Mouse (Mus musculus): Measurements from ENCODE around the gene Ccdc124. TPM values are rescaled to one million over a fixed set of nuclear protein-coding genes. Genes with fewer than 3 reads are reported as not detected.

The Ccdc124 gene
- 93.8 and 98.6 TPM in 2 replicates for polyA plus RNA-seq (2015; fragmentation: Nextera tagmentation; extraction: Ambion mirVana)

DNA sequence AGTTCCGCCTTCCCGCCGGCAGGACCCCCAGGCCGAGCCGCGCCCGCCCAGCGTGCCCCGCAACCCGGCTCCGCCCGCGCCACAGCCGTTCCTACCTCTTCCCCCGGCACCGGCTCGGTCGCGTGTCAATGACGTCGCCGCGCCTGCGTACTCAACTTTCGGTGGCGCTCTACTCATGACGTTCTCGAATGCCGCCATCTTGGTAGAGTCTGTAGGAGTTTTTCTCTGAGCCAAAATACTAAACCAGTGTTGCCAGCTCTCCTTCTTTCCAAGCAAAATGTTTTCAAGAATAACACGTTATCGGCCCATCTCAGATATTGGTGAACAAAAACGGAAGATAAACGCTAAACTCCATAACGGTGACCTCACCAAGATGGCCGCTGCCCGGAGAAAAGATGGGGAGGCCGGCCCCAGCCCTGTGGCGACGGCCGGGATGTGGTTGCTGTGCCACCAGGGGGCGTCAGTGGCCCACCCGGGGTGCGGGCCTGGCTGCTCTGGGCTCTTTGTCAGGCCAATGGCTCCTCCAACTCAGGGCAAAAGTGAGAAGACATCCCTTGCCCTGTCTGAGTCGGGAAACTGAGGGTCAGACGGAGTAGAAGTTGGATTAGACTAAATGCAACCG lies at the start of gene Ccdc124:
Gene Ccdc124, minus strand, starts transcription at position 572 of the 622 bp plus-strand sequence.
- DNase-seq (ENCODE audit: low spot score) = peak; percentile 96

DNA sequence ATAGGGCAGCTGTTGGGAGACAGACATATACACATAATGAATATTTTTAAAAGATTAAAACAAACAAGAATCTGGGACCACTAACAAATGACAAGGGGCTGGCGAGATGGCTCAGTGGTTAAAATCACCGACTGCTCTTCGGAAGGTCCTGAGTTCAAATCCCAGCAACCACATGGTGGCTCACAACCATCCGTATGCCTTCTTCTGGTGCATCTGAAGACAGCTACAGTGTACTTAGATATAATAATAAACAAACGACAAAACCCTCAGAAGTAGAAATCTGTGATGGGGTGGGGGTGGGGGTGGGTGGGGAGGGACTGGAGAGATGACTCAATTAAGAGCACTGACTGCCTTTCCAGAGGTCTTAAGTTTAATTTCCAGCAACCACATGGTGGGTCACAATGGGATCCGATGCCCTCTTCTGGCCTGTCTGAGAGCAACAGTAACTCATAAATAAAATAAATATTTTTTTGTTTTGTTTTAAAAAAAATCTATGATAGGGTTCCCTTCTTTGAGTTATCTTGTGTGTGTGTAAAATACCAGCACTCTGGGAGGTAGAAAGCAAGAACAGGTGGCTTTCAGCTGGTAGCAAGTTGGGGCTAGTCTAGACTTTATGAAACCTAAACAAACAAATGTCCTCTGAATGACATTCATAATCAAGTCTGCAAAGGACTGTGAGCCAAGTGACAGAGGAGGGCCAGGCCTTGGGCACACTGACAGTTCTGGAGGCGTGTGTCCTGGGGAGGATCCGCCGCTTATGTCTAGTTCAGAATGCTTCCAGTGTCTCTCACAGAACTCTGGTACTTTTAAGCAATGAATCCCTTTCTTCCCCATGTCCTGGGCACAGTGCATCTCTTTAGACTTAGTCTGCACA lies 46.6 kb upstream of the Ccdc124 start:
- DNase-seq (ENCODE audit: low spot score) = no peak

DNA sequence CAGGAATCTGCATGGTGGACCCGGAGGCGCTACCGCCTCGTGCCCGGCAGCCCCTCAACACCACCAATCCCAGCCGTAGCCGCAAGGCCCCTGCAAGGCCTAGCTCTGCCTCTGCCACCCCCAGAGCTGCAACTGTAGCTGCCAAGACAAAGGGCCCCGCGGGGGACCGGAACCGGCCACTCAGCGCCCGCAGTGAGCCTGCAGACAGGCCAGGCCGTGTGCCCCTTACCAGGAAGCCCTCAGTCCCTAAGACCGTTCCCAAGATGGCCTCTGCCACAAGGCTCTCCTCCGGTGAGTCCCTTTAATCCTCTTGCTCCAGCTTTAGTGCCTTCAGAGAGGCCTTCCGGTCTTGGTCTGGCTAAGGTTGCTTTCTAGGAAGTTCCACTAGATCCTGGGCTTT lies 41.0 kb upstream of the Ccdc124 start:
- DNase-seq (ENCODE audit: low spot score) = no peak

DNA sequence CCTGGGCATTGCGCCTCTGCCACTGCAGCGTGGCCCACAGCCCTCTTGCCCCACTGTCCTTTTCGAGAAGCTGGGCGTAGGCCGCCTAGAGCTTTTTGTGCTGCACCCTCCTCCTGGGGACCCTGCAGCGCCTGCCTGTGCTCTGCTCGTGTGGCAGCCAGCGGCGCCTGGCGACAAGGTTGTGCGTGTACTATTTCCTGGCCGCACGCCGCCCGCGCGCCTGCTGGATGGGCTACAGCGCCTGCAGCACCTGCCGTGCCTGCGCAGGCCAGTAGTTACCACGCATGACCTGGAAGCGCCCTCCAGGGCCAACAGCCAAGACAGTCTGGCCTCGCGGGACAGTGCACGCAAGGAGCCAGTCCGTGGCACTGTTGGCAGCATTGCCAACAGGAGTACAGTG lies 39.8 kb upstream of the Ccdc124 start:
- no peak for DNase-seq (ENCODE audit: low spot score)

DNA sequence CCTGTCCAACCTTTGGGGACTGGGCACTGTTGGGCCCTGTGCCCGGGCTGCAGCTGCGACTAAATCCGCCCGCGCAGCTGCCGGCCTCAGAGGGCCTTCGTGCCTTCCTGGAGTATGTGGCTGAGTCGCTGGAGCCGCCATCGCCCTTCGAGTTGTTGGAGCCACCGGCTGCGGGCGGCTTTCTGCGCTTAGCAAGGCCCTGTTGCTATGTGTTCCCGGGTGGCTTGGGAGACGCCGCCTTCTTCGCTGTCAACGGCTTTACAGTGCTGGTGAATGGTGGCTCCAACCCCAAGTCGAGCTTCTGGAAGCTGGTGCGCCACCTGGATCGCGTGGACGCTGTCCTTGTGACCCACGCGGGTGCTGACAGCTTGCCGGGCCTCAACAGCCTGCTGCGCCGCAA lies 39.2 kb upstream of the Ccdc124 start:
- no peak for DNase-seq (ENCODE audit: low spot score)

DNA sequence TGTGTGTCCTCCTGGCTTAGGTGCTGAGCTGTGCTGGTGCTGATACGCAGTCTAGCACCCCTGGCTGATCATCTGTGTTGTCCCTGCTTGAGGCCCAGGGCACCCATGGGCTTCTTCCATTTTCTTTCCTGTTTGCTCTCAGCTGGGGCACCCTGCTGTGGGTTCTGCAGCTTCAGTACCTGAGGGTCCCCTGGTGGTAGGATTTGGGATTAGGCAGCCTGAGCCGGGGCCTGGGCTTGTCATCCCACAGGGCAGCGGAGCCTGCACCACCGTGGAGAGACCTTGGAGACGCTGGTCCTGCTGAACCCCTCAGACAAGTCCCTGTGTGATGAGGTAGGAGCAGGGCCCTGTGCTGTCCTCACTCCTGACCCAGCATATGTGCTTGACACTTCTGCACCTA lies 37.9 kb upstream of the Ccdc124 start:
- DNase-seq (ENCODE audit: low spot score) = no peak

DNA sequence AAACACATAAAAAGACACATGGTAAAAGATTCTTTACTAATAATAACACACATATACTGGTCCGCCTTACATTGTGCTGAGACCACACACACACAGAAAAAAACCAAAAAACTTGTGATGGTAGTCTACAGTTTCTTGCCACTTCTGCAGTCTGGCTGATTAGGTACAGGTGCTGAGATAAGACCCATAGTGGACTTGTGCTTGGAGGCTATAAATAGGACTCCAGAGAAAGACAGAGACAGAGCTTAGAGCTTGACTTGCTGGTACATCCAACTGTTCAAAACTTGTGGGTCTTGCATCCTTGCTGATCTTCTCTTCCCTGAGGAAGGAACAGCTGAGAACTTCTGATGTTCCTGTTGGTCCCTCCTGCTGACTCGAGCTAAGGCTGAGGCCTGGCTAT lies 33.8 kb upstream of the Ccdc124 start:
- no peak for DNase-seq (ENCODE audit: low spot score)

DNA sequence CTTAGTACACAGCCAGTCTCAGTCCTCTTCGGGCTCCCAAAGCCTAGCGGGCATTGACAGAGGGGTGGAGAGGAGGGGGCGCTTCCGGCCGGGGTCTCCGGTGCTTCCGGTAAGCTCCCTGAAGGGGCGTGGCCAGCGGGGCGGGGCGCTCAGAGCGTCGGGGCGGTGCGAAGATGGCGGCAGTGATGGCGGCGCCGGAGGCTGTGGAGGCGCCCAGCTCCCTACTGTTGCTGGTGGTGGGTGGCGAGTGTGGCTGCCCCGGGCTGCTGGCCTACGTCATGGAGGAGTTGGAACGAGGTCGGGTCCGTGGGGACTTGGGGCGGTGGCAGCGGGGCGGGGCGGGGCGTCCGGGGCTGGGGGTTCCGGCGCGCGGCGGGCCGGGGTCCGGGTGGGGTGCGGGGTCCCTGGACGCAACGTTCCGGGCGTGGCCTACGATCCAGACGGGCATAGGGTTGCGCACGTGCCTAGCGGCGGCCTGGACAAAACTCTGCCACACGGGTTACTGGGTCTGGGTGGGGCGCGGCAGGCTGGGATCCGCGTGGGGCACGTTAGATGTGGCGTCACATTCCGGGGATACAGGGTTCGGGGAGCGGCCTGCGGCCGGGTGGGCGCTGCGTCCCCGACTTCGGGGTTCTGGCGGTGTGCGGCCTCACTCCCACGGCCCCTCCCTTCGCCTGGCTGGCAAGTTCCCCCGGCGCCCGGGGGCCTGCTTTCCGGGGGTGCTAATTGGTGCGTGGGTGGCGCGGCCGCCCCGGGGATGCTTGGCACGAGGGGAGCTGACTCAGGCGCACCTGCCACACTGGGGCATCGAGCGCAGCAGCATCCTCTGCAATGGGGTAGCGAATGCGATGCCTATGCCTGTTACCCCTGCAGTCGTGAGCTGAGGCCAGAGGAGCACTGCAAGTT lies 32.3 kb upstream of the Ccdc124 start, which contains the start of gene Map1s:
Gene Map1s, plus strand, starts transcription at position 102 of the 906 bp plus-strand sequence.
- DNase-seq (ENCODE audit: low spot score) = peak; percentile 91

DNA sequence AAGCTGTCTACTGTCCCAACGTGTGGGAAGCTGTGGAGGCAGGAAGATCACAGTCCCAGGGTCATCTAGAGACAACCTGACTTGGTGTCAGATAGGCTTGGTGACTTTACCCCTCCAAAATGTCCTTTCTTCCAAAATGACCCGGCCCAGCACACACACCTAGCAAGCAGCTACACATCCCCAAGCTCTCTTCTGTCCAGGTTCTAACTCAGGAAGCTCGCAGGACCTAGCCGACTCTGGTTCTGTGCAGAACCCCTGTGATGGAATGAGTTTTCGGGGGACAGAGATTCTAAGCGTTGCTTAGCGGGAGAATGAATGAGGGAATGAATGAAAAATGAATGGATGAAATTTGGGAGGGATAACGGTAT lies 31.7 kb upstream of the Ccdc124 start:
- DNase-seq (ENCODE audit: low spot score) = peak; percentile 5

DNA sequence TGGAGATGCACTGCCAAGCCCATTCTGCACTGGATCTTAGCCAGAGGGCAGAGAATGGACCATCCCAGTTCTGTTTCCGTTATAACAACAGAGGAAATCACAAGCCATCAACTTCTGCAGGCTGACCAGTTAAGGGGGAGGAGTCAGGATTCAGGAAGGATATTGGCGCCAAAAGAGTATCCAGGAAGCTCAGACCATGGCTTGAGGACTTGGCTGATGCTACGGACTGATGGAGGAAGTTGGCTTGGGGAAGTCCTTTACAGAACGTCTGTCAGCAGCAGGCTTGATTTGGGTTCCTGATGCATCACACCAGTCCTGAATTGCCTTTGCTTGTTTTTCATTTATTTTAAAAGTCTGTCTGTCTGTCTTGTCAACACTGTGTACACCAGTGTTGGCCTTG lies 30.8 kb upstream of the Ccdc124 start:
- DNase-seq (ENCODE audit: low spot score) = no peak

DNA sequence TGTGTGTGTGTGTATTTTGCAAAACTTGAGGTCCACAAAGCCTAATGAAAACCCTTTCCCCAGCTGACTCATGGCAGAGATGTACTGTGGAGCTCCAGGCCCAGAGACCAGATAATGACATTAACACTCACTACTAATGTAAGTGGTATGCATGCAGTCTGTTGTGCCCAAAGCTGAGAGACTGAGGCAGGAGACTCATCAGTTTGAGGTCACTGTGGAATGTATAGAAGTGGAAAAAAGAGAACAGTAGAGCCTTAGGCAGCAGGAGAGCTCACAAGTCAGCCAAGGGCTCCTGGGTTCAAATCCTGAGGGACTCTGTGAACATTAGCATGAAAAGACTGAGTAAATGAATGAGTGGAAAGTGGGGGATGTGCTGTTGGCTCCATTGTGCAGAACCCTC lies 29.8 kb upstream of the Ccdc124 start:
- no peak for DNase-seq (ENCODE audit: low spot score)

DNA sequence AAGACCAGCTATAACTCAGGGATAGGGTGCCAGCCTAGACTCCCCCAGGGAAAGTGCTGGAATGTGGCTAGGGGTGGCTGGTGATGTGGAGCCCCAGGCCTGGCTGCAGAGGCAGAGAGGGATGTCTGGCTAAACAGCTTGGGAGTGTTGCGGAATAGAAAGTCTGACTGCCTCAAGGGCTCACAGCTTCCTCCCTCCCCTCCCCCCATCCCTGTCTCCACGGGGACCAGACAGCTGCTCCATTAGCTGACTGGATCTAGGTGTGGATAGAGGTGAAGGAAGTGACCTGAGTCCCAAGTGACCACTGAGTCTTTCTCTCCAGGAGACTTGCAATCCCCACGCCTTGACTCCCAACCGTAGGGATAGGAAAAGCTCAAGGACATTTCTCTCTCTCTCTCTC lies 29.4 kb upstream of the Ccdc124 start:
- no peak for DNase-seq (ENCODE audit: low spot score)

DNA sequence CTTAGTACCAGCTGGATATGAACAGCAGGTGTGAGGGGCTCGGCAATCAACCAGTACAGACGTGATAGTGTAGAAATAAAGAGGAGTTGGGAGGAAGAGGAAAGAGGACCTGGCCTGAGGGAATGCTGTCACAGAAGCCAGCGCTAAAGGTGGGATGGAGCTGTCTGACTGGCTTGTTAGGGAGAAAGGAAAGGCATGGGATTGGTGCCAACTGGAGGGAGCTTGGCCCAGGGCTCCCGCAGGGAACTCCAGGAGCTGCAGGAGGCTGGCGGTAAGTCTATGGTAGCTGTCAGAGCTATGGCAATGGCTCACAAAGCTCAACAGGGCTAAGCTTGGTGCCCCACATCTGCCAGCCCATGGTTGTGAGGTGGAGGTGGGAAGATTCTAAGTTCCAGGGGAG lies 28.5 kb upstream of the Ccdc124 start:
- no peak for DNase-seq (ENCODE audit: low spot score)

DNA sequence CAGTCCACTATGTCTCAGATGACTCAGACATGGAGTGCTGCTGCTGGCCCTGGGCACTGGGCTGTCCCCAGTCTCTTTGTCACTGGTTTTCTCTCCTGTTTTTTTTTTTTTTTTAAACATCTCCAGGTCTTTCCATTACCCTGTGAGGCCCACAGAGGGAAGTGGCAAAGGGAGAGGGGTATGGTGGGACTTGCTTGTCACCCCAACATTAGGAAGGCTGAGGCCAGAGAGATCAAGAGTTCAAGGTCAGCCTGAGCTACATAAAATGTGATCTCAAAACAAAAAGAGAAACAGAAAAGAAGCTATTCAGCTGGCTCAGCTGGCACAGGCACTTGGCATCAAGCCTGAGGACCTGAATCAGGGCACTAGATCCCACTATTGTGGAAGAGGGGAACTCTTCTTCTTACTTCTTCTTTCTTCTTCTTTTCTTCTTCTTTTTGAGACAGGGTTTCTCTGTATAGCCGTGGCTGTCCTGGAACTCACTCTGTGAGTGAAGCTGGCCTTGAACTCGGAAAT lies 27.2 kb upstream of the Ccdc124 start:
- DNase-seq (ENCODE audit: low spot score) = no peak

DNA sequence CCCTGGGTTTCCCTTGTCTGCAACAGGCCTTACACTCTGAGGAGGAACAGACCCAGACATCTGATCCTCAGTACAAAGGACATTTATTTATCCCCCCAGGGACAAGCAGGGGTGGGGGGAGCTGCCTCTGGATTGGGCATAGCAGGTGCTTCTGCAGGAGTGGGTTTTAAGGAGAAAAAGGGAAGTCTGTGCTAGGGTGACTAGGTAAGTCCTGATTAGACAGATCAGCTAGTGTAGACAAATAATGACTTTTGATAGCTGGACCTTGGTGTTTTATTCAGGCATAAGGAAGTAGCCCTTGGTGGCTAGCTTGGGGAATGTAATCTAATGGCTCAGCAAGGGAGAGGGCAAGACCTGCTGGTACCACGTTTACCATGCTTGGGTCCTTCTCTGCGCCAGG lies 25.5 kb upstream of the Ccdc124 start:
- no peak for DNase-seq (ENCODE audit: low spot score)

DNA sequence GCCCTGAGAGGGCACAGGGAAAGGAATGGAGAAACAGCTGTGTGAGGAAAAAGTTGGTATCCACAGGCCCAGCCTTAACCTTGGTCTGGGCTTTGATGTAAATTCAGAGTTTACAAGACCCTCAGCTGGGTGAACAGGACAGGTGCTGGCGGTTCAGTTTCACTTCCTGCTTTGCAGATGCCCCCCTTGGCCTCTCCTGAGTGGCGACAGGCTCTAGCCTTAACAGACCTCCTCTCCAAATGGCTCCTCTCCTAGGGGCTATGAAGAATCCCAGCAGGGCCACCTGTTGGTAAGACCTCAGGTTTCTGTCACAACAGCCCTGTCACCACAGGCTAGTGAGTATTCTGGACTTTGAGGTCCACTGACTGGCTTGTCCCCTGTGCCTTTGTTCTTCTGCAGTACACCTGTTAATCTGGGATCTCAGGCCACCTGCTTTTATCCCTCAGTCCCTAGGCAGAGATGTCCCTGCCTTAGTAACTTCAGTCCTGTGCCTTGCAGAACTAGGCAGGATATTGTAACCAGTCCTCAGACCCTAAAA lies 25.0 kb upstream of the Ccdc124 start:
- DNase-seq (ENCODE audit: low spot score) = peak; percentile 42

DNA sequence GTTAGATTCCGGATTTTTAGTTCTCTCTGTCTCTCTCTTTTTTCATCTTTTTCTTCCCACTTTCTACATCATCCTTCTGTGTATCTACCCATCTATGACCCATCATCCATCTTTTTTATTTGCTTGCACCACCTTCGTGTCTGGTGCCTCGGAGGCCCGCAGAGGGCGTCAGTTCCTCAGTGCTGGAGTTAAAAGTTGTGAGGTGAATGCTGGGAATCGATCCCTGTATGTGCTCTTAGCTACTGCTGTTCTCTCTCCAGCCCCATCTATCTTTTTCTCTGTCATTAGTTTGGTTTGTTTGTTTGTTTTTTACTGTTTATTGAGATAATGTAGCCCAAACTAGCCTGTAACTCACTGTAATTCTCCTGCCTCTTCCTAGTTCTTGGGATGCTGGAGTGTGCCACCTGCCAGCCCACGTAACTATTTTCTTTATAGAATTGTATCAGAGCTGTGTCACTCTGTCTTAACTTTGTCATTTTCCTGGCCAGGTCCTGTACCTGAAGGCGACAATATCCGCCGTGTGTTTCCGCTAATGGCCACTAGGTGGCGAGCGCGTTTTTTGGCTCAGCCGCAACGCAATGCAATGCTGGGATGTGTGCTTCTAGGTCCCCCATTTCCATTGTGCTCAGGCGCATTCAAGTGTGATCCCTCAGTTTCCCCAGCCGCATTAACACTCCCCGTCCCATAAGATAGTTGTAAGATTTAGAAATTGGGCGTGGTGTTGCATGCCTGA lies 24.1 kb upstream of the Ccdc124 start:
- DNase-seq (ENCODE audit: low spot score) = peak; percentile 86

DNA sequence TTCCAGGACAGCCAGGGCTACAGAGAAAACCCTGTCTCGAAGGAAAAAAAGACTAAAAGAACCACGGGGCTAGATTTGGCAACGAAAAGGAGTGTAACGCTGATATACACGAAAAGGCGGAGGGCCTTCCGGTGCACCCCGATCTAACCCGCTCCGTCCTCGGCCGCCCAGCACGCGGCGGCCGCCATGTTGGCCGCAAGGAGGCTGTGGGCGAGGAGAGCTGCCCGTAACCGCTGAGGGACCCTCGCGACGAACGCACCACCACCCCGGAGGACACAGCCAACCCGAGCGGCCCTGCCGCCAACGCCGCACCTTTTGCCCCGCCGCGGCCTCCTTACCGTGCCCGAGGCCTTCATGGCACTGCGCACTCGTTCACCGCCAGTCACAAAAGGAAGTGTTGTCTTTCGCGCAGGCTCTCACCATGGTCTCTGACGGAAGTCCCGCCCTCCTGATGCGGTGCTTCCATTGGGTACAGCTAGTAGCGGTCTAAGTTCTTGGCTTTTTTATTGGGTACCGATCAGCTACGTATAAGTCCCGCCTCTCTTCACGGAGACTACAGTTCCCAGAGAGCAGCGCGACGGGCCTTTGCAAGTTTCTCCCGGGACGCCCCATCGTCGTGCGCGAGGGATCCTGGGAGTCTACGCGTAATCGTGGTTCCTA lies 23.4 kb upstream of the Ccdc124 start, which contains the start of gene Rpl18a:
Gene Rpl18a, minus strand, starts transcription at position 392 of the 660 bp plus-strand sequence.
- DNase-seq (ENCODE audit: low spot score) = peak; percentile 98

DNA sequence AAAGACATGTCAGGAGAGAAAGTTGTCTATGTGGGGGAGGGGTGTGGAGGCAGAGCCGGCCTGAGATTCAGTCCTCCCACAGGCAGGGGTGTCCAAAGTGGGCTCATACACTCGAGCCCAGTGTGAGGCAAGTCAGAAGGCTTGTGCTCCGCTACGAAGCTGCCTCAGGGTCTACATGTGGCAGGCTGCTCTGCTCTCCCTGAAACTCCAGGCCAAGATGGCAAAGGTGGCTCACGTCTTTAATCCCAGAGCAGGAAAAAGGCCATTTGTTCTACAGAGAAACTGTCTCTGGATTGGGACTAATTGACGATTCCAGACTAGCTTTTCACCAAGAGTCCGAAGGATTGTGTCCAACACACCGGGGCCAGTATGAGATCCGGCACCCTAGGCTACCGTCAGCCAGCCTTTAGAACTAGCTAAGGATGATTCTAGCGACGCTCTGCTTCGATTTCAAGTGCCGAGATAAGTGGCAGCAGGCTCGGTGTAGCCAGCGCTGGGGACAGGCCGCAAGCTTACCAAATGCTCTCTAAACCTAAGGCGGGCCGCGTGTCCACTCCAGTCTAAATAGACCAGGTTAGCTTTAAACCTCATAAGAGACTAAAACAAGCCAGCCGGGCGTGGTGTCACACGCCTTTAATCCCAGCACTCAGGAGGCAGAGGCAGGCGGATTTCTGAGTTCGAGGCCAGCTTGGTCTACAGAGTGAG lies 22.7 kb upstream of the Ccdc124 start:
- peak; percentile 13 for DNase-seq (ENCODE audit: low spot score)
